Mouse (Mus musculus) cortical plate, adult 2 months (tissue): ENCODE data around the gene Olfr866. TPM values are rescaled to one million over a fixed set of nuclear protein-coding genes. Genes with fewer than 3 reads are reported as not detected.

Experiments
- H3K27ac ChIP-seq: fragments of 200-500 bp; 2 replicates; pipeline ENCODE4 v1.5.1; 2012; ENCODE audit warnings: low read length, control low read depth, inconsistent platforms; ENCODE audit not compliant: insufficient read depth
- H3K4me1 ChIP-seq: fragments of 200-500 bp; 2 replicates; pipeline ENCODE4 v1.6.1; 2011; ENCODE audit warnings: low read length; ENCODE audit not compliant: control insufficient read depth, insufficient read depth
- H3K4me3 ChIP-seq: fragments of 200-500 bp; 2 replicates; pipeline ENCODE4 v1.5.1; 2011; ENCODE audit warnings: mild to moderate bottlenecking, low read length, control low read depth; ENCODE audit not compliant: insufficient read depth
- CTCF ChIP-seq: fragments of 200-500 bp; IDR thresholded peaks from 2 replicates; pipeline ENCODE4 v1.5.1; 2011; ENCODE audit warnings: mild to moderate bottlenecking, control low read depth, low read length; ENCODE audit not compliant: insufficient read depth; ENCODE audit errors: extremely low read depth
- POLR2A ChIP-seq: fragments of 200-500 bp; IDR thresholded peaks from 2 replicates; pipeline ENCODE4 v1.6.1; 2011; ENCODE audit warnings: mild to moderate bottlenecking, low read length, control low read depth; ENCODE audit not compliant: insufficient read depth; ENCODE audit errors: extremely low read depth
- polyA plus RNA-seq: library from polyadenylated mRNA; depleted of rRNA; stranded (reverse); fragments of >200 nt; gene quantifications from 2 replicates; pipeline ENCODE4 v1.2.3, GENCODE M21; 2012; rRNA removed

The Olfr866 gene
- not detected in 2 replicates for polyA plus RNA-seq

DNA sequence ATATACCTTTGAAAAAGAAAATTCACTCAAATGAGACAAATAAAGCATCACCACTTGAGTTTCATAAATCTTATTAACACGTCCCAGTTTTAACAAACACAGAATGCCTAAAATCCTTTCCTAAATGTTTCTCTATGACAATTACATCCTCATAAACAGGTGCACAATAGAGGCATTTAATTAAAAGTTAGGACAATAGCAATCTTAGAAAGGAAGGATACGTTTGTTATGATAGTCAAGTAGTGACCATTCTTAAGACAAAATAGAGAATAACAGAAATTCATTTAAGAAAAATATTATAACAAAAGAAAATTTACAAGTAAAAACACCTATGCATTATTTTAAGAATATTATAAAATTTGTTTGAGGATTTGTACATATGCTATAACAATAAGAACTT is at the start of gene Olfr866:
Gene Olfr866 (minus strand): TSS at position 101 of the 400 bp plus-strand sequence.
- no peak within 1 kb of the TSS for H3K4me3 ChIP-seq
- no peaks in the 10 kb centered on the region for H3K4me1 ChIP-seq
- H3K27ac ChIP-seq: no peak within 1 kb of the TSS
- TF ChIP-seq POLR2A (no peak), CTCF (no peak)

DNA sequence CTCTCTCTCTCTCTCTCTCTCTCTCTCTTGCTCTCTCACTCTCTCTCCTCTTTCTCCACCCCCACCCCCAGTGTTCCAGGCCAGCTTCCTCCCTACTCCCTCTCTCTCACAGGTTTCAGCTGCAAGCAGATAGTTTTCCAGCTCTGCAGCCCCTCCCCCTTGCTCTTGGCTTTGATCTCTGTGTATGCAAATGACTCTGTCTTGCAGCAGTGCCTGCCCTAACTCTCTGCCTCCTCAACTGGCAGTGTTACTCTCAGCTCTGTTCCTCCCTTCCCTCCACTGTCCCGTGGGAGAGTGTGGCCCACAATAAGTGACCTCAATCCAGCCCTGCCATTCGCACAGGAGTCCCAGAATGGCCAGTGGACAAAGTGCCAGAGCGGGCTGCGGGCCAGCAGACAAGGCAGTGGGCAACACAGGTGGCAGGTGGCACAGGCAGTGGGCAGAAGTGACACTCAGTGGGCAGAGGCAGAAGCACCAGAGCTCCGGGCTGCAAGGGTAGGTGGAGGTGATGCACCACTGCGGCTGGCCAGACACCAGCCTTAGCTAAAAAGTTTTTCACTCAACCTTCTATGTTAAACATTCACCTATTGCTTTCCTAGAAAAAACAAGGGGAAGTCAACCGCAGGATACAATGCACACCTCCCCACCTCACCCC is 45.8 kb upstream of the Olfr866 start:
- H3K4me1 ChIP-seq: no peaks in the 10 kb centered on the region
- H3K27ac ChIP-seq: no peak overlapping the region
- no peak for TF ChIP-seq CTCF
- no peak overlapping the region for H3K4me3 ChIP-seq

DNA sequence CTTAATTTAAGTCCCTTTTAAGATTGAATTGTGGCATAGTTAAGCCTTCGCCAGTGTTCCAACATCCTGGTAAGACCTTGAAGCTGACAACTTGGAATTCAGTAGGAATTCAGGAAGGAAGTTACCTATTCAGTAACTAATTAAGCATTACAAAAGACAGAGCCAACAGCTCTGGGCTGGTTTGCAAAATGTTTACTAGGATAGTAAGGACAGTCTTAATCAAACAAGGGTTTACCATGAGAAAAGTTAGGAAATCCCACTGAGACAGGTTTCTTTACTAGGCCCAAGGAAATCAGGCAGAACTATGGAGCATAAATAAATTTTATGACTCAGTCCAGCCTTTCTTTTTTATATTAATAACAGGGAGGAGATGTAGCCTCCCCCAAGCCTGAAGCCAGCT is 43.5 kb upstream of the Olfr866 start:
- Histone ChIP-seq H3K27ac (no peak overlapping the region), H3K4me1 (no peaks in the 10 kb centered on the region), H3K4me3 (no peak overlapping the region)
- TF ChIP-seq POLR2A (no peak), CTCF (no peak)

DNA sequence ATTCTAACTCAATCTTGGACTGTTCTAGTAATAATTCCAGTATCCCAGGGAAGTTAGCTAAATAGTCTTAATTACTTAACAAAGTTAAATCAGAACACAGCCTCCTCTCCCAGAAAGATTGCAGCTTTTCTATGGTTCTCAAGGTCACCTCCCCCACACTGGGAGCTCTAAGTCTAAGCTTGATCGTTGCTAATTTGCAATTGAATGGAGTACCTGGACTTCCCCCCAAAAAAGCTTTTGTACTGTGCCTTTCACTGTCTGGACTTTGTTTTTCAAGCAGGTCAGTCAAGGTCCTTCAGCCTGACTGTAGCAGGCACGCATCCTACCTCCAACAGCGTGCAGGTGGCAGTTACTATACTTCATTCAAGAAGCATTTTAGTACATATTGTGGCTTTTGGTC is 42.4 kb upstream of the Olfr866 start:
- no peak for TF ChIP-seq POLR2A
- no peak for TF ChIP-seq CTCF
- Histone ChIP-seq H3K4me1 (no peaks in the 10 kb centered on the region), H3K27ac (no peak overlapping the region), H3K4me3 (no peak overlapping the region)

DNA sequence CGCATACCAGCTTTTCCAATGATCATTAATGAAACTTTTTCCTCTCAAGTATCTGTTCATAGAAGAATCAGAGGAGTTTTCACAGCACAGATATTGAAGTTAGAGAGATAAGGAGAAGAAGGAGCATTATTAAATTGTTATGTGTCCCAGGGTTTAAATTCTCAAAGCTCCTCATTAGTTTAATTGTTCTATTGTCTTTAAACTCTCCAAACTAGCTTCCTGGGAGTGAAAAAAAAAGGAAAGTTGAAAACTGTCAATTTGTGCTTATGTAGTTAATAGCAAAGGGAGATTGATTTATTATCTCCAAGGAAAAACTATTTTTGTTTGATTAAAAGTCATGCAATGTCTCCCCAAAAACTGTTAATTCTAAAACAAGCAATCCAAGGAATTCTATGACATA is 29.6 kb upstream of the Olfr866 start, which contains the start of gene Olfr867:
Gene Olfr867 (minus strand): TSS at position 101 of the 400 bp plus-strand sequence.
- Histone ChIP-seq H3K4me1 (no peaks in the 10 kb centered on the region), H3K4me3 (no peak within 1 kb of the TSS), H3K27ac (no peak within 1 kb of the TSS)
- TF ChIP-seq CTCF (no peak), POLR2A (no peak)

DNA sequence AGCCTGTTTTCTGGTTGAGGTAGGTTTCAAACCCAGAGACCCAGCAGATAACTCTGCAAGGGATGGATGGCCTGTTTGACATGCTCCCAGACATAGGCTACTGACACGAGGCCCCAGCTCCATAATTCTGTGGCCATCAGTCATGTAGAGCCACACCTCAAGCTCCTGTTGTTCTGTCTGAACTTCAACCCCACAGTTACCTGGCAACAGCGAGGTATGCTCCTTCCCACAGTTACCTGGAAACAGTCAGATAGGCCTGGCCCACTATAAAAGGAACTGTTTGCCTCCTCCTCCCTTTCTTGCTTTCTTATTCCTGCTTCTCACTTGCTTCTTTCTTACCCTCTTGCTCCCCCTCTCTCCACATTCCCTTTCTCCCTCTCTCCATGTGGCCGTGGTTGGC is 20.1 kb upstream of the Olfr866 start:
- H3K4me3 ChIP-seq: no peak overlapping the region
- H3K4me1 ChIP-seq: no peaks in the 10 kb centered on the region
- TF ChIP-seq CTCF (no peak), POLR2A (no peak)
- no peak overlapping the region for H3K27ac ChIP-seq

Other genes starting within 250 kb of the Olfr866 start
- not detected in 2 replicates for gene Olfr58, start 247.8 kb downstream of the Olfr866 start, polyA plus RNA-seq
- 0.02 TPM in 2 replicates for gene Olfr859, start 223.1 kb downstream of the Olfr866 start, polyA plus RNA-seq
- not detected in 2 replicates for gene Olfr860, start 178.3 kb downstream of the Olfr866 start, polyA plus RNA-seq
- not detected in 2 replicates for gene Olfr862, start 140.0 kb downstream of the Olfr866 start, polyA plus RNA-seq
- gene Olfr77, start 111.2 kb downstream of the Olfr866 start, polyA plus RNA-seq: not detected in 2 replicates
- not detected in 2 replicates for gene Olfr867, start 29.5 kb upstream of the Olfr866 start, polyA plus RNA-seq
- not detected in 2 replicates for gene Olfr868, start 70.6 kb upstream of the Olfr866 start, polyA plus RNA-seq
- gene Olfr869, start 101.0 kb upstream of the Olfr866 start, polyA plus RNA-seq: not detected in 2 replicates
- gene Olfr870, start 146.0 kb upstream of the Olfr866 start, polyA plus RNA-seq: not detected in 2 replicates
- not detected in 2 replicates for gene Olfr871, start 184.2 kb upstream of the Olfr866 start, polyA plus RNA-seq
- not detected in 2 replicates for gene Olfr872, start 209.1 kb upstream of the Olfr866 start, polyA plus RNA-seq